Comparison of ENCODE assay signal across 9 mouse cellular contexts in the genomic region with DNA sequence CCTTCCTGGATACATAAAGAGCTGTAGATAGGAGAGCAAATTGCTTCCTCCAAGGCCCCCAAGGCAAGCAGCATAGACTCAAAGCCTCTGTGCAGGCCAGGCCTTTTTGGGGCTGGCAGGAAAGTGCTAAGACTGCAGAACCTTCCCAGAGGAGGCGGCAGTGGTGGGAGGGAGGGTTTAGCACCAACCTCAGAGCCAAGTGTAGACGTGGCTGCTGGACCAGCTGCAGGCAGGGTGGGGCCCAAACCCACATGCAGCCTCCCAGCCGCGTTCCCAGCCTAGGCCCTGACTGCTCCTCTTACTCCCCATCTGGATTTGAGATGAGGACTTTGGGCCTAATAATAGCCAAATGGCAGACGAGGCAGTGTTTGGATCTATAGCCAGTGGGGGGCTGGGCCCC. TPM values are rescaled to one million over a fixed set of nuclear protein-coding genes. Genes with fewer than 3 reads are reported as not detected.
DNase-seq lines count a peak whose midpoint lies in the region; ATAC-seq lines count a peak whose summit lies in the region.
"Had no signal": no experiment of that assay in that cellular context is flagged by ENCODE, and none has a peak within 500 bp of the region (broad histone marks: within the 10 kb centered on the region; RNA-seq: fewer than 3 reads in every experiment).

No protein-coding gene starts in this region.

- H3K4me3 ChIP-seq in heart, embryonic 10.5 days, result no peak overlapping the region
- H3K4me3 ChIP-seq in midbrain, embryonic 13.5 days (replicated peaks), result no peak overlapping the region

- 33% methylated on average over 5 of the region's 5 CpGs for WGBS in heart, embryonic 10.5 days
- 51% methylated on average over 5 of the region's 5 CpGs for WGBS in midbrain, embryonic 13.5 days

- no peak overlapping the region for H3K4me2 ChIP-seq in midbrain, embryonic 13.5 days (replicated peaks)

- H3K9me3 ChIP-seq in heart, embryonic 10.5 days, result no peaks in the 10 kb centered on the region
- H3K9me3 ChIP-seq in midbrain, embryonic 13.5 days, result no peaks in the 10 kb centered on the region

- no peaks in the 10 kb centered on the region for H3K27me3 ChIP-seq in heart, embryonic 10.5 days (ENCODE audit: insufficient read depth, poor library complexity, severe bottlenecking)
- H3K27me3 ChIP-seq in midbrain, embryonic 13.5 days, result peaks cover 2% of the 10 kb centered on the region; the same call in 1 of the 2 replicates

- 0 out of 2 replicates have a peak, but pooled peaks cover 4% of the 10 kb centered on the region for H3K36me3 ChIP-seq in heart, embryonic 10.5 days
- no peaks in the 10 kb centered on the region for H3K36me3 ChIP-seq in midbrain, embryonic 13.5 days

- peak overlapping the region; percentile 52 for H3K27ac ChIP-seq in heart, embryonic 10.5 days
- no peak overlapping the region for H3K27ac ChIP-seq in midbrain, embryonic 13.5 days
- H3K27ac ChIP-seq: macrophage had no signal

- H3K4me1 ChIP-seq in heart, embryonic 10.5 days, result peaks cover 27% of the 10 kb centered on the region
- peaks cover 8% of the 10 kb centered on the region; the same call in 1 of the 2 replicates for H3K4me1 ChIP-seq in midbrain, embryonic 13.5 days (replicated peaks)

- ATAC-seq in midbrain, embryonic 13.5 days, result no peak

- peak; percentile 33 to 40 for DNase-seq in frontal cortex, postnatal 36 days (ENCODE audit: low spot score in 2 of 2)
- DNase-seq in frontal cortex, postnatal 25 days (ENCODE audit: low spot score in 2 of 2), result no peak
- peak; percentile 75 for DNase-seq in brain, adult 2 months (ENCODE audit: low read depth, low spot score)
- no peak for DNase-seq in heart, embryonic 10.5 days (ENCODE audit: low spot score)
- DNase-seq in lung, postnatal 10 days, result peak; percentile 86
- DNase-seq in cerebellum, adult 11-12 months, result no peak
- no peak for DNase-seq in thymus, adult 18-20 months

- no peak overlapping the region for H3K9ac ChIP-seq in midbrain, embryonic 13.5 days (replicated peaks)

RNA-seq across cellular contexts. Expression of a gene that starts 2.6 kb away (rescaled TPM):
- polyA plus RNA-seq in heart, embryonic 10.5 days (2016; fragmentation: Nextera tagmentation; extraction: Ambion mirVana), result 69.5 and 91.2 TPM in 2 replicates
- polyA plus RNA-seq in midbrain, embryonic 13.5 days (2015; fragmentation: Nextera tagmentation; extraction: Ambion mirVana), result 15.5 and 18.2 TPM in 2 replicates

RNA-seq across cellular contexts. Expression of a gene that starts 28.5 kb away (rescaled TPM):
- polyA plus RNA-seq in heart, embryonic 10.5 days (2016; fragmentation: Nextera tagmentation; extraction: Ambion mirVana), result 66.3 and 87.5 TPM in 2 replicates
- 30.3 and 32.0 TPM in 2 replicates for polyA plus RNA-seq in midbrain, embryonic 13.5 days (2015; fragmentation: Nextera tagmentation; extraction: Ambion mirVana)

RNA-seq across cellular contexts. Expression of a gene that starts 38.4 kb away (rescaled TPM):
- polyA plus RNA-seq in heart, embryonic 10.5 days (2016; fragmentation: Nextera tagmentation; extraction: Ambion mirVana), result 2.8 and 9.7 TPM in 2 replicates
- polyA plus RNA-seq in midbrain, embryonic 13.5 days (2015; fragmentation: Nextera tagmentation; extraction: Ambion mirVana), result 1.4 and 1.7 TPM in 2 replicates

RNA-seq across cellular contexts. Expression of a gene that starts 54.9 kb away (rescaled TPM):
- polyA plus RNA-seq in heart, embryonic 10.5 days (2016; fragmentation: Nextera tagmentation; extraction: Ambion mirVana), result 0.21 and 0.70 TPM in 2 replicates
- polyA plus RNA-seq in midbrain, embryonic 13.5 days (2015; fragmentation: Nextera tagmentation; extraction: Ambion mirVana), result 0.52 and 0.67 TPM in 2 replicates
- polyA plus RNA-seq: macrophage had no signal

Comparison
In these comparisons a context has a peak if more than half of its experiments do, and no peak if none do; other contexts are left out.
1. DNase-seq: peak in frontal cortex, postnatal 36 days (2 of 2), brain, adult 2 months (single experiment) and lung, postnatal 10 days (single experiment); none in frontal cortex, postnatal 25 days (0 of 2), heart, embryonic 10.5 days (single experiment), cerebellum, adult 11-12 months (single experiment) and thymus, adult 18-20 months (0 of 2).